Mouse (Mus musculus): Measurements from ENCODE around the gene Tmbim4. TPM values are rescaled to one million over a fixed set of nuclear protein-coding genes. Genes with fewer than 3 reads are reported as not detected.

Gene Tmbim4
- polyA plus RNA-seq, 1 experiment from 2014 or later: 127 TPM

DNA sequence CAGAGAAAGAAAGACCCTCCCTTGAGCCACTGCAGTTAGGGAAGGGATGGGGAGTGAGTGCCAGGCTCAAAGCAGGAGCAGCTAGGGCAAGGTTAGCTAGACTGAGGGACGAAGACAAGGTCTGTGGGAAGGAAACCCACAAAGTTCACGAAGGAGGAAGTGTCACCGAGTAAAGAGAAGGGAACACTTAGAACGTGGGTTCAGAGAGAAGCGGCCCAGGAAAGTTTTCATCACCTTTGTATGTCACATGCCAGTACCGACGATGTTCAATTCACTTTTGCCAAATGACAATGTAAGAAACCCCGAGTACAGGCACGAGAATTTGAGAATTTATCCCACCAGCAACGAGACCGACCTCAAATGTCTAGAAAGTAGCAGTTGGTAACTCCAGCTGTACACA lies 12.1 kb upstream of the Tmbim4 start:
- no peak for ATAC-seq (ENCODE audit: low FRiP score, low TSS enrichment)
- no peak overlapping the region for H3K4me2 ChIP-seq (replicated peaks; ENCODE audit: low read depth, low read length)

GRCm38 (mm10) chr10:120189782-120190181 lies 11.6 kb upstream of the Tmbim4 start:
- ATAC-seq (ENCODE audit: low FRiP score, low TSS enrichment): peak; percentile 62; the same call in 1 of the 2 replicates
- H3K27ac ChIP-seq (ENCODE audit: low read depth, low read length): peak overlapping the region; percentile 17; the same call in 1 of the 2 replicates
- H3K4me3 ChIP-seq (ENCODE audit: low read length): no peak overlapping the region
- no peaks in the 10 kb centered on the region for H3K27me3 ChIP-seq (ENCODE audit: control insufficient read depth, insufficient read depth, low read length)
- 0 out of 2 replicates have a peak overlapping the region, but pooled peaks have one; percentile 13 for H3K4me2 ChIP-seq (replicated peaks; ENCODE audit: low read depth, low read length)
- 15% methylated on average over 6 of the region's 6 CpGs for WGBS
- 0 out of 2 replicates have a peak, but pooled peaks cover 6% of the 10 kb centered on the region for H3K4me1 ChIP-seq (ENCODE audit: control insufficient read depth, insufficient read depth, low read length)
- no peaks in the 10 kb centered on the region for H3K9me3 ChIP-seq (ENCODE audit: control insufficient read depth, low read length)
- H3K36me3 ChIP-seq (ENCODE audit: control insufficient read depth, insufficient read depth, low read length): no peaks in the 10 kb centered on the region
- H3K9ac ChIP-seq (ENCODE audit: low read depth, low read length): no peak overlapping the region

More for the DNA sequence above, 12.1 kb upstream of the Tmbim4 start:
- WGBS: 57% methylated on average over 11 of the region's 11 CpGs
- Histone ChIP-seq H3K27ac (ENCODE audit: low read depth, low read length) (no peak overlapping the region; the same call in 1 of the 2 replicates), H3K9ac (ENCODE audit: low read depth, low read length) (no peak overlapping the region), H3K36me3 (ENCODE audit: control insufficient read depth, insufficient read depth, low read length) (no peaks in the 10 kb centered on the region), H3K4me1 (ENCODE audit: control insufficient read depth, insufficient read depth, low read length) (0 out of 2 replicates have a peak, but pooled peaks cover 6% of the 10 kb centered on the region), H3K9me3 (ENCODE audit: control insufficient read depth, low read length) (no peaks in the 10 kb centered on the region), H3K27me3 (ENCODE audit: control insufficient read depth, insufficient read depth, low read length) (no peaks in the 10 kb centered on the region), H3K4me3 (ENCODE audit: low read length) (no peak overlapping the region)

- Histone ChIP-seq H3K9me3 (ENCODE audit: control insufficient read depth, low read length) (no peaks in the 10 kb centered on the region), H3K27ac (ENCODE audit: low read depth, low read length) (no peak overlapping the region)
- 89% methylated on average over 6 of the region's 6 CpGs for WGBS
Observed at GRCm38 (mm10) chr10:120191165-120191564, 10.2 kb upstream of the Tmbim4 start.

GRCm38 (mm10) chr10:120192278-120192677 lies 9.1 kb upstream of the Tmbim4 start:
- 70% methylated on average over 4 of the region's 4 CpGs for WGBS
- ATAC-seq (ENCODE audit: low FRiP score, low TSS enrichment): no peak
- no peak overlapping the region for H3K9ac ChIP-seq (ENCODE audit: low read depth, low read length)

More at GRCm38 (mm10) chr10:120191165-120191564, 10.2 kb upstream of the Tmbim4 start:
- Histone ChIP-seq H3K4me1 (ENCODE audit: control insufficient read depth, insufficient read depth, low read length) (0 out of 2 replicates have a peak, but pooled peaks cover 6% of the 10 kb centered on the region), H3K4me2 (replicated peaks; ENCODE audit: low read depth, low read length) (no peak overlapping the region), H3K36me3 (ENCODE audit: control insufficient read depth, insufficient read depth, low read length) (no peaks in the 10 kb centered on the region), H3K4me3 (ENCODE audit: low read length) (no peak overlapping the region), H3K9ac (ENCODE audit: low read depth, low read length) (no peak overlapping the region), H3K27me3 (ENCODE audit: control insufficient read depth, insufficient read depth, low read length) (no peaks in the 10 kb centered on the region)
- no peak for ATAC-seq (ENCODE audit: low FRiP score, low TSS enrichment)

GRCm38 (mm10) chr10:120193255-120193654 lies 8.1 kb upstream of the Tmbim4 start:
- Histone ChIP-seq H3K27me3 (ENCODE audit: control insufficient read depth, insufficient read depth, low read length) (no peaks in the 10 kb centered on the region; the same call in 1 of the 2 replicates), H3K4me1 (ENCODE audit: control insufficient read depth, insufficient read depth, low read length) (0 out of 2 replicates have a peak, but pooled peaks cover 6% of the 10 kb centered on the region), H3K4me3 (ENCODE audit: low read length) (no peak overlapping the region), H3K9ac (ENCODE audit: low read depth, low read length) (no peak overlapping the region), H3K27ac (ENCODE audit: low read depth, low read length) (no peak overlapping the region), H3K36me3 (ENCODE audit: control insufficient read depth, insufficient read depth, low read length) (no peaks in the 10 kb centered on the region), H3K4me2 (replicated peaks; ENCODE audit: low read depth, low read length) (no peak overlapping the region), H3K9me3 (ENCODE audit: control insufficient read depth, low read length) (no peaks in the 10 kb centered on the region)
- ATAC-seq (ENCODE audit: low FRiP score, low TSS enrichment): no peak
- 88% methylated on average over 8 of the region's 8 CpGs for WGBS

More at GRCm38 (mm10) chr10:120192278-120192677, 9.1 kb upstream of the Tmbim4 start:
- H3K36me3 ChIP-seq (ENCODE audit: control insufficient read depth, insufficient read depth, low read length): no peaks in the 10 kb centered on the region
- no peaks in the 10 kb centered on the region for H3K9me3 ChIP-seq (ENCODE audit: control insufficient read depth, low read length)
- H3K4me1 ChIP-seq (ENCODE audit: control insufficient read depth, insufficient read depth, low read length): 0 out of 2 replicates have a peak, but pooled peaks cover 6% of the 10 kb centered on the region
- H3K4me3 ChIP-seq (ENCODE audit: low read length): no peak overlapping the region
- H3K4me2 ChIP-seq (replicated peaks; ENCODE audit: low read depth, low read length): no peak overlapping the region
- H3K27ac ChIP-seq (ENCODE audit: low read depth, low read length): no peak overlapping the region
- no peaks in the 10 kb centered on the region for H3K27me3 ChIP-seq (ENCODE audit: control insufficient read depth, insufficient read depth, low read length)

GRCm38 (mm10) chr10:120197061-120197835 lies 4.1 kb upstream of the Tmbim4 start:
- H3K9ac ChIP-seq (ENCODE audit: low read depth, low read length): no peak overlapping the region
- H3K4me2 ChIP-seq (replicated peaks; ENCODE audit: low read depth, low read length): no peak overlapping the region
- H3K4me1 ChIP-seq (ENCODE audit: control insufficient read depth, insufficient read depth, low read length): 0 out of 2 replicates have a peak, but pooled peaks cover 4% of the 10 kb centered on the region
- H3K4me3 ChIP-seq (ENCODE audit: low read length): no peak overlapping the region
- H3K9me3 ChIP-seq (ENCODE audit: control insufficient read depth, low read length): no peaks in the 10 kb centered on the region
- WGBS: 79% methylated on average over 14 of the region's 14 CpGs
- H3K36me3 ChIP-seq (ENCODE audit: control insufficient read depth, insufficient read depth, low read length): no peaks in the 10 kb centered on the region
- ATAC-seq (ENCODE audit: low FRiP score, low TSS enrichment): no peak
- peaks cover 5% of the 10 kb centered on the region; the same call in 1 of the 2 replicates for H3K27me3 ChIP-seq (ENCODE audit: control insufficient read depth, insufficient read depth, low read length)
- no peak overlapping the region for H3K27ac ChIP-seq (ENCODE audit: low read depth, low read length)

DNA sequence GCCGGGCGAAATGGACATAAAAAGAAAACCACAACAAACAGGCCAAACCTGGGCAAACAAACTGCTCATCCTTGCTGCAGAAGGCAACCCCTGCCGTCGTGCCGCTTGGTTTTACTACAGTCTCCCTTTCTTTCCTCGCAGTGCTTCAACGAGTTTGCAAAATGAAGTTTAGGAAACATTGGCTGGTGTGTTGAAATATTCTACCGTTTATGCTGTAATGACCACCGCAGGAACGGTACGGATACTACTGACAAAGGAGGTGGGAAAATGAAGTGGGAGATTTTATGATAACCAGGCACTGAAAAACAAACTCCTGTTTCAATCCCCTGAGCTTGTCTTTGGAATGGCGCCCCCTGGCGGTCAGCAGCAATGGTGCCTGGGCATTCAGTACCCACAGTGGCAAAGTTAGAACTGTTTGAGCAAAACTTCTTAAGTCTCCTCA lies 592 bp downstream of the Tmbim4 start, which contains the start of gene Irak3:
Gene Irak3 (minus strand): TSS at position 170 of the 442 bp plus-strand sequence.
- Histone ChIP-seq H3K9ac (ENCODE audit: low read depth, low read length) (peak within 1 kb of the TSS; percentile 53), H3K27ac (ENCODE audit: low read depth, low read length) (no peak within 1 kb of the TSS), H3K4me3 (ENCODE audit: low read length) (peak within 1 kb of the TSS; percentile 51), H3K27me3 (ENCODE audit: control insufficient read depth, insufficient read depth, low read length) (peaks cover 5% of the 10 kb centered on the region; the same call in 1 of the 2 replicates), H3K4me1 (ENCODE audit: control insufficient read depth, insufficient read depth, low read length) (0 out of 2 replicates have a peak, but pooled peaks cover 8% of the 10 kb centered on the region), H3K36me3 (ENCODE audit: control insufficient read depth, insufficient read depth, low read length) (no peaks in the 10 kb centered on the region), H3K9me3 (ENCODE audit: control insufficient read depth, low read length) (no peaks in the 10 kb centered on the region), H3K4me2 (replicated peaks; ENCODE audit: low read depth, low read length) (peak within 1 kb of the TSS; percentile 93)
- ATAC-seq (ENCODE audit: low FRiP score, low TSS enrichment): no peak
- 3% methylated on average over 13 of the region's 13 CpGs for WGBS

GRCm38 (mm10) chr10:120202467-120203250 lies 1.3 kb downstream of the Tmbim4 start:
- 64% methylated on average over 16 of the region's 16 CpGs for WGBS
- peak overlapping the region; percentile 93; the same call in 1 of the 2 replicates for H3K4me2 ChIP-seq (replicated peaks; ENCODE audit: low read depth, low read length)
- ATAC-seq (ENCODE audit: low FRiP score, low TSS enrichment): 0 out of 2 replicates have a peak, but pooled peaks have one; percentile 30

More at GRCm38 (mm10) chr10:120202467-120203250, 1.3 kb downstream of the Tmbim4 start:
- no peaks in the 10 kb centered on the region for H3K36me3 ChIP-seq (ENCODE audit: control insufficient read depth, insufficient read depth, low read length)
- H3K4me3 ChIP-seq (ENCODE audit: low read length): peak overlapping the region; percentile 51
- no peaks in the 10 kb centered on the region for H3K9me3 ChIP-seq (ENCODE audit: control insufficient read depth, low read length)
- no peak overlapping the region for H3K27ac ChIP-seq (ENCODE audit: low read depth, low read length)
- no peak overlapping the region for H3K9ac ChIP-seq (ENCODE audit: low read depth, low read length)
- peaks cover 5% of the 10 kb centered on the region; the same call in 1 of the 2 replicates for H3K27me3 ChIP-seq (ENCODE audit: control insufficient read depth, insufficient read depth, low read length)
- 0 out of 2 replicates have a peak, but pooled peaks cover 8% of the 10 kb centered on the region for H3K4me1 ChIP-seq (ENCODE audit: control insufficient read depth, insufficient read depth, low read length)

All from kidney, embryonic 14.5 days (tissue).